Mouse (Mus musculus): ENCODE measurements around the gene Tbck. TPM values are rescaled to one million over a fixed set of nuclear protein-coding genes. Genes with fewer than 3 reads are reported as not detected.

Gene Tbck
- polyA plus RNA-seq, 1 experiment = 3.3 TPM

- no peak overlapping the region for H3K4me3 ChIP-seq
- H3K79me2 ChIP-seq (ENCODE audit: control insufficient read depth, insufficient read depth) = no peaks in the 10 kb centered on the region
- H3K36me3 ChIP-seq (ENCODE audit: control insufficient read depth, insufficient read depth) = no peaks in the 10 kb centered on the region
- H3K4me2 ChIP-seq (ENCODE audit: low read depth) = no peak overlapping the region
- H3K27me3 ChIP-seq (ENCODE audit: control insufficient read depth, insufficient read depth, insufficient read length) = no peaks in the 10 kb centered on the region
- H3ac ChIP-seq (ENCODE audit: control insufficient read depth, insufficient read length) = no peak overlapping the region
- TF ChIP-seq MYOG (IDR thresholded peaks at IDR 0.05; ENCODE audit: control insufficient read depth in 1 of 3, insufficient read depth in 1 of 3, insufficient read length in 2 of 3, low read depth in 2 of 3) (no peak), USF1 (IDR thresholded peaks at IDR 0.05; ENCODE audit: low read depth) (no peak), SRF (IDR thresholded peaks at IDR 0.05; ENCODE audit: control insufficient read depth, insufficient read length, low read depth) (no peak), TCF12 (IDR thresholded peaks at IDR 0.05; ENCODE audit: insufficient read depth, poor library complexity, severe bottlenecking) (no peak), REST (IDR thresholded peaks at IDR 0.05; ENCODE audit: insufficient read depth, insufficient read length) (no peak), MAX (IDR thresholded peaks at IDR 0.05; ENCODE audit: low read depth) (no peak), POLR2AphosphoS2 (IDR thresholded peaks at IDR 0.05; ENCODE audit: insufficient read length, low read depth) (no peak), POLR2A (IDR thresholded peaks at IDR 0.05; ENCODE audit: insufficient read length, low read depth) (no peak), E2F4 (IDR thresholded peaks at IDR 0.05; ENCODE audit: insufficient read depth) (no peak), CEBPB (IDR thresholded peaks at IDR 0.05; ENCODE audit: insufficient read depth, poor library complexity, severe bottlenecking) (no peak), MYOD1 (IDR thresholded peaks at IDR 0.05; ENCODE audit: control insufficient read depth in 1 of 3, insufficient read length in 2 of 3, low read depth in 2 of 3) (no peak), TCF3 (IDR thresholded peaks at IDR 0.05; ENCODE audit: insufficient read length, low read depth) (no peak)
Observed at GRCm38 (mm10) chr3:132866984-132867383, 183.0 kb downstream of the Tbck start.

GRCm38 (mm10) chr3:132868838-132869237 is 184.9 kb downstream of the Tbck start:
- Histone ChIP-seq H3K36me3 (ENCODE audit: control insufficient read depth, insufficient read depth) (no peaks in the 10 kb centered on the region), H3K4me2 (ENCODE audit: low read depth) (no peak overlapping the region)
- TF ChIP-seq MYOG (IDR thresholded peaks at IDR 0.05; ENCODE audit: control insufficient read depth in 1 of 3, insufficient read depth in 1 of 3, insufficient read length in 2 of 3, low read depth in 2 of 3) (no peak), POLR2AphosphoS2 (IDR thresholded peaks at IDR 0.05; ENCODE audit: insufficient read length, low read depth) (no peak), CEBPB (IDR thresholded peaks at IDR 0.05; ENCODE audit: insufficient read depth, poor library complexity, severe bottlenecking) (no peak), MYOD1 (IDR thresholded peaks at IDR 0.05; ENCODE audit: control insufficient read depth in 1 of 3, insufficient read length in 2 of 3, low read depth in 2 of 3) (no peak), MAX (IDR thresholded peaks at IDR 0.05; ENCODE audit: low read depth) (no peak), TCF12 (IDR thresholded peaks at IDR 0.05; ENCODE audit: insufficient read depth, poor library complexity, severe bottlenecking) (no peak), E2F4 (IDR thresholded peaks at IDR 0.05; ENCODE audit: insufficient read depth) (no peak), SRF (IDR thresholded peaks at IDR 0.05; ENCODE audit: control insufficient read depth, insufficient read length, low read depth) (no peak), REST (IDR thresholded peaks at IDR 0.05; ENCODE audit: insufficient read depth, insufficient read length) (no peak), TCF3 (IDR thresholded peaks at IDR 0.05; ENCODE audit: insufficient read length, low read depth) (no peak), USF1 (IDR thresholded peaks at IDR 0.05; ENCODE audit: low read depth) (no peak), POLR2A (IDR thresholded peaks at IDR 0.05; ENCODE audit: insufficient read length, low read depth) (no peak)

GRCm38 (mm10) chr3:132870079-132870478 is 186.1 kb downstream of the Tbck start:
- no peak overlapping the region for H3K4me2 ChIP-seq (ENCODE audit: low read depth)
- no peak for TF ChIP-seq POLR2A (IDR thresholded peaks at IDR 0.05; ENCODE audit: insufficient read length, low read depth)
- no peak for TF ChIP-seq E2F4 (IDR thresholded peaks at IDR 0.05; ENCODE audit: insufficient read depth)
- no peak overlapping the region for H3K4me3 ChIP-seq
- no peaks in the 10 kb centered on the region for H3K36me3 ChIP-seq (ENCODE audit: control insufficient read depth, insufficient read depth)
- H3ac ChIP-seq (ENCODE audit: control insufficient read depth, insufficient read length) = no peak overlapping the region
- no peaks in the 10 kb centered on the region for H3K27me3 ChIP-seq (ENCODE audit: control insufficient read depth, insufficient read depth, insufficient read length)
- no peaks in the 10 kb centered on the region for H3K79me2 ChIP-seq (ENCODE audit: control insufficient read depth, insufficient read depth)

More at GRCm38 (mm10) chr3:132868838-132869237, 184.9 kb downstream of the Tbck start:
- no peak overlapping the region for H3ac ChIP-seq (ENCODE audit: control insufficient read depth, insufficient read length)
- no peaks in the 10 kb centered on the region for H3K27me3 ChIP-seq (ENCODE audit: control insufficient read depth, insufficient read depth, insufficient read length)
- no peaks in the 10 kb centered on the region for H3K79me2 ChIP-seq (ENCODE audit: control insufficient read depth, insufficient read depth)
- no peak overlapping the region for H3K4me3 ChIP-seq

GRCm38 (mm10) chr3:132871318-132871904 is 187.5 kb downstream of the Tbck start:
- Histone ChIP-seq H3K4me3 (no peak overlapping the region), H3K27me3 (ENCODE audit: control insufficient read depth, insufficient read depth, insufficient read length) (no peaks in the 10 kb centered on the region), H3K4me2 (ENCODE audit: low read depth) (peak overlapping the region; percentile 55), H3K36me3 (ENCODE audit: control insufficient read depth, insufficient read depth) (no peaks in the 10 kb centered on the region), H3K79me2 (ENCODE audit: control insufficient read depth, insufficient read depth) (no peaks in the 10 kb centered on the region), H3ac (ENCODE audit: control insufficient read depth, insufficient read length) (no peak overlapping the region)
- TF ChIP-seq E2F4 (IDR thresholded peaks at IDR 0.05; ENCODE audit: insufficient read depth) = no peak
- TF ChIP-seq CEBPB (IDR thresholded peaks at IDR 0.05; ENCODE audit: insufficient read depth, poor library complexity, severe bottlenecking) = peak; percentile 58; the same call in 1 of the 2 replicates
- TF ChIP-seq USF1 (IDR thresholded peaks at IDR 0.05; ENCODE audit: low read depth) = no peak
- TF ChIP-seq MYOG (IDR thresholded peaks at IDR 0.05; ENCODE audit: control insufficient read depth in 1 of 3, insufficient read depth in 1 of 3, insufficient read length in 2 of 3, low read depth in 2 of 3) = peak in 1 of 3 experiments; percentile 15

GRCm38 (mm10) chr3:132873251-132873650 is 189.3 kb downstream of the Tbck start:
- H3K4me3 ChIP-seq = no peak overlapping the region
- H3K36me3 ChIP-seq (ENCODE audit: control insufficient read depth, insufficient read depth) = no peaks in the 10 kb centered on the region
- H3K27me3 ChIP-seq (ENCODE audit: control insufficient read depth, insufficient read depth, insufficient read length) = no peaks in the 10 kb centered on the region
- H3ac ChIP-seq (ENCODE audit: control insufficient read depth, insufficient read length) = no peak overlapping the region
- H3K79me2 ChIP-seq (ENCODE audit: control insufficient read depth, insufficient read depth) = no peaks in the 10 kb centered on the region
- TF ChIP-seq POLR2A (IDR thresholded peaks at IDR 0.05; ENCODE audit: insufficient read length, low read depth) (no peak), MYOG (IDR thresholded peaks at IDR 0.05; ENCODE audit: control insufficient read depth in 1 of 3, insufficient read depth in 1 of 3, insufficient read length in 2 of 3, low read depth in 2 of 3) (peak in 2 of 3 experiments; percentile 54 to 63), CEBPB (IDR thresholded peaks at IDR 0.05; ENCODE audit: insufficient read depth, poor library complexity, severe bottlenecking) (no peak), TCF3 (IDR thresholded peaks at IDR 0.05; ENCODE audit: insufficient read length, low read depth) (no peak), E2F4 (IDR thresholded peaks at IDR 0.05; ENCODE audit: insufficient read depth) (no peak), POLR2AphosphoS2 (IDR thresholded peaks at IDR 0.05; ENCODE audit: insufficient read length, low read depth) (no peak), SRF (IDR thresholded peaks at IDR 0.05; ENCODE audit: control insufficient read depth, insufficient read length, low read depth) (no peak), MYOD1 (IDR thresholded peaks at IDR 0.05; ENCODE audit: control insufficient read depth in 1 of 3, insufficient read length in 2 of 3, low read depth in 2 of 3) (peak in 2 of 3 experiments; percentile 19 to 63), MAX (IDR thresholded peaks at IDR 0.05; ENCODE audit: low read depth) (no peak), REST (IDR thresholded peaks at IDR 0.05; ENCODE audit: insufficient read depth, insufficient read length) (no peak), USF1 (IDR thresholded peaks at IDR 0.05; ENCODE audit: low read depth) (no peak), TCF12 (IDR thresholded peaks at IDR 0.05; ENCODE audit: insufficient read depth, poor library complexity, severe bottlenecking) (peak; percentile 60)
- no peak overlapping the region for H3K4me2 ChIP-seq (ENCODE audit: low read depth)
